Mouse (Mus musculus): Measurements from ENCODE around the gene Acy3. TPM values are rescaled to one million over a fixed set of nuclear protein-coding genes. Genes with fewer than 3 reads are reported as not detected.
"Not testable (repeated sequence)": the region's sequence is repeated elsewhere in the genome, so short reads cannot be mapped to it uniquely, and the experiment has no call there.

Acy3 gene
- total RNA-seq, 2 experiments from 2014 or later: 7.0 to 7.6 TPM

- no peak for DNase-seq (ENCODE audit: low spot score in 2 of 2)
These were observed 14.1 kb upstream of the Acy3 start, which contains the start of gene Aldh3b2 for GRCm38 (mm10) chr19:3972229-3972628. Gene Aldh3b2, plus strand, starts transcription at chr19:3972328.

GRCm38 (mm10) chr19:3974608-3975007 lies 11.8 kb upstream of the Acy3 start:
- not testable (repeated sequence) for DNase-seq (ENCODE audit: low spot score in 2 of 2)

GRCm38 (mm10) chr19:3975866-3976265 lies 10.5 kb upstream of the Acy3 start:
- no peak for DNase-seq (ENCODE audit: low spot score in 2 of 2)

- DNase-seq (ENCODE audit: low spot score in 2 of 2): peak; percentile 57 to 79
These were observed 6.1 kb upstream of the Acy3 start for GRCm38 (mm10) chr19:3980309-3980708.

- no peak for DNase-seq (ENCODE audit: low spot score in 2 of 2)
These were observed 5.5 kb upstream of the Acy3 start for GRCm38 (mm10) chr19:3980917-3981316.

- no peak for DNase-seq (ENCODE audit: low spot score in 2 of 2)
These were observed 2.7 kb upstream of the Acy3 start for GRCm38 (mm10) chr19:3983527-3984200.

- DNase-seq (ENCODE audit: low spot score in 2 of 2): no peak
These were observed 1.1 kb upstream of the Acy3 start for GRCm38 (mm10) chr19:3985261-3985681.

- DNase-seq (ENCODE audit: low spot score in 2 of 2): no peak
These were observed 1.7 kb downstream of the Acy3 start for GRCm38 (mm10) chr19:3988066-3988465.

GRCm38 (mm10) chr19:3988750-3989149 lies 2.4 kb downstream of the Acy3 start:
- no peak for DNase-seq (ENCODE audit: low spot score in 2 of 2)

GRCm38 (mm10) chr19:3990804-3991203 lies 4.4 kb downstream of the Acy3 start:
- no peak for DNase-seq (ENCODE audit: low spot score in 2 of 2)

GRCm38 (mm10) chr19:3991562-3991961 lies 5.2 kb downstream of the Acy3 start:
- DNase-seq (ENCODE audit: low spot score in 2 of 2): no peak

- DNase-seq (ENCODE audit: low spot score in 2 of 2): no peak
These were observed 5.6 kb downstream of the Acy3 start for GRCm38 (mm10) chr19:3991966-3992365.

GRCm38 (mm10) chr19:3992416-3992815 lies 6.0 kb downstream of the Acy3 start, which contains the start of gene Tbx10:
Gene Tbx10, plus strand, starts transcription at chr19:3992752.
- no peak for DNase-seq (ENCODE audit: low spot score in 2 of 2)

GRCm38 (mm10) chr19:3994932-3995331 lies 8.6 kb downstream of the Acy3 start:
- no peak for DNase-seq (ENCODE audit: low spot score in 2 of 2)

GRCm38 (mm10) chr19:3995505-3995904 lies 9.1 kb downstream of the Acy3 start:
- no peak for DNase-seq (ENCODE audit: low spot score in 2 of 2)

- no peak for DNase-seq (ENCODE audit: low spot score in 2 of 2)
These were observed 9.7 kb downstream of the Acy3 start for GRCm38 (mm10) chr19:3996106-3996505.

GRCm38 (mm10) chr19:3996747-3997146 lies 10.4 kb downstream of the Acy3 start:
- no peak for DNase-seq (ENCODE audit: low spot score in 2 of 2)

- DNase-seq (ENCODE audit: low spot score in 2 of 2): no peak
These were observed 10.9 kb downstream of the Acy3 start for GRCm38 (mm10) chr19:3997231-3997630.

- peak in 1 of 2 experiments; percentile 16 for DNase-seq (ENCODE audit: low spot score in 2 of 2)
These were observed 12.0 kb downstream of the Acy3 start for GRCm38 (mm10) chr19:3998335-3998734.

GRCm38 (mm10) chr19:3999121-3999730 lies 12.9 kb downstream of the Acy3 start:
- DNase-seq (ENCODE audit: low spot score in 2 of 2): peak in 1 of 2 experiments; percentile 15

GRCm38 (mm10) chr19:4000119-4000900 lies 13.9 kb downstream of the Acy3 start, which contains the start of the genes Nudt8 and Gm49405:
Gene Nudt8, plus strand, starts transcription at chr19:4000580.
Gene Gm49405, plus strand, starts transcription at chr19:4000626.
- DNase-seq (ENCODE audit: low spot score in 2 of 2): peak; percentile 81 to 94
